Mouse (Mus musculus): Measurements from ENCODE around the gene Basp1.
"Not testable (repeated sequence)": the region's sequence is repeated elsewhere in the genome, so short reads cannot be mapped to it uniquely, and the experiment has no call there.

Basp1 gene

GRCm38 (mm10) chr15:25413378-25413901, at the start of gene Basp1:
TSS of gene Basp1 (minus strand) at chr15:25413764.
- in situ Hi-C loops (cut with MseI, MboI): loop anchor here (10.0 to 25.0 kb wide), 4 partner anchors 269 to 826 kb away; no protein-coding TSS in a partner anchor

GRCm38 (mm10) chr15:25463076-25463475, 49.5 kb upstream of the Basp1 start:
- in situ Hi-C loops (cut with MseI, MboI): not testable (repeated sequence)

GRCm38 (mm10) chr15:25462056-25462762, 48.6 kb upstream of the Basp1 start:
- in situ Hi-C loops (cut with MseI, MboI): no loop called here

- in situ Hi-C loops (cut with MseI, MboI): no loop called here
Observed at GRCm38 (mm10) chr15:25459901-25460300, 46.3 kb upstream of the Basp1 start.

- in situ Hi-C loops (cut with MseI, MboI): no loop called here
Observed at GRCm38 (mm10) chr15:25457421-25457820, 43.9 kb upstream of the Basp1 start.

GRCm38 (mm10) chr15:25453538-25453937, 40.0 kb upstream of the Basp1 start:
- in situ Hi-C loops (cut with MseI, MboI): no loop called here

GRCm38 (mm10) chr15:25449348-25449747, 35.8 kb upstream of the Basp1 start:
- in situ Hi-C loops (cut with MseI, MboI): loop anchor here (10.0 kb wide), 2 partner anchors 175 to 275 kb away; partner anchors contain the start of gene Myo10 (in 2 of the 2)

GRCm38 (mm10) chr15:25448703-25449340, 35.3 kb upstream of the Basp1 start:
- in situ Hi-C loops (cut with MseI, MboI): loop anchor here (10.0 kb wide), 2 partner anchors 176 to 276 kb away; partner anchors contain the start of gene Myo10 (in 2 of the 2)

- in situ Hi-C loops (cut with MseI, MboI): loop anchor here (10.0 kb wide), 2 partner anchors 178 to 278 kb away; partner anchors contain the start of gene Myo10 (in 2 of the 2)
Observed at GRCm38 (mm10) chr15:25447136-25447535, 33.6 kb upstream of the Basp1 start.

- in situ Hi-C loops (cut with MseI, MboI): loop anchor here (10.0 kb wide), 2 partner anchors 179 to 279 kb away; partner anchors contain the start of gene Myo10 (in 2 of the 2)
Observed at GRCm38 (mm10) chr15:25446155-25446487, 32.6 kb upstream of the Basp1 start.

- in situ Hi-C loops (cut with MseI, MboI): loop anchor here (10.0 kb wide), 2 partner anchors 179 to 279 kb away; partner anchors contain the start of gene Myo10 (in 2 of the 2)
Observed at GRCm38 (mm10) chr15:25445361-25446154, 32.0 kb upstream of the Basp1 start.

GRCm38 (mm10) chr15:25444208-25444607, 30.6 kb upstream of the Basp1 start:
- in situ Hi-C loops (cut with MseI, MboI): loop anchor here (5.0 to 10.0 kb wide), 3 partner anchors 181 to 281 kb away; partner anchors contain the start of gene Myo10 (in 2 of the 2)

GRCm38 (mm10) chr15:25443140-25443790, 29.7 kb upstream of the Basp1 start:
- in situ Hi-C loops (cut with MseI, MboI): loop anchor here (5.0 to 10.0 kb wide), 3 partner anchors 182 to 282 kb away; partner anchors contain the start of gene Myo10 (in 2 of the 2)

GRCm38 (mm10) chr15:25441868-25442185, 28.3 kb upstream of the Basp1 start:
- in situ Hi-C loops (cut with MseI, MboI): loop anchor here (5.0 to 10.0 kb wide), 3 partner anchors 183 to 283 kb away; partner anchors contain the start of gene Myo10 (in 2 of the 2)

GRCm38 (mm10) chr15:25440991-25441867, 27.7 kb upstream of the Basp1 start:
- in situ Hi-C loops (cut with MseI, MboI): loop anchor here (5.0 to 10.0 kb wide), 3 partner anchors 184 to 284 kb away; partner anchors contain the start of gene Myo10 (in 2 of the 2)

- in situ Hi-C loops (cut with MseI, MboI): loop anchor here (5.0 to 10.0 kb wide), 3 partner anchors 184 to 284 kb away; partner anchors contain the start of gene Myo10 (in 2 of the 2)
Observed at GRCm38 (mm10) chr15:25440317-25440716, 26.8 kb upstream of the Basp1 start.

GRCm38 (mm10) chr15:25432341-25432740, 18.8 kb upstream of the Basp1 start:
- in situ Hi-C loops (cut with MseI, MboI): no loop called here

GRCm38 (mm10) chr15:25430167-25430566, 16.6 kb upstream of the Basp1 start:
- in situ Hi-C loops (cut with MseI, MboI): no loop called here

- in situ Hi-C loops (cut with MseI, MboI): loop anchor here in 1 of 2 experiments (10.0 kb wide), 1 partner anchor 296 kb away; no protein-coding TSS in a partner anchor
Observed at GRCm38 (mm10) chr15:25429007-25429406, 15.4 kb upstream of the Basp1 start.

Measured in mouse trophoblast stem cell (cell line).